Mouse (Mus musculus): Measurements from ENCODE around the gene Hadhb.

DNA sequence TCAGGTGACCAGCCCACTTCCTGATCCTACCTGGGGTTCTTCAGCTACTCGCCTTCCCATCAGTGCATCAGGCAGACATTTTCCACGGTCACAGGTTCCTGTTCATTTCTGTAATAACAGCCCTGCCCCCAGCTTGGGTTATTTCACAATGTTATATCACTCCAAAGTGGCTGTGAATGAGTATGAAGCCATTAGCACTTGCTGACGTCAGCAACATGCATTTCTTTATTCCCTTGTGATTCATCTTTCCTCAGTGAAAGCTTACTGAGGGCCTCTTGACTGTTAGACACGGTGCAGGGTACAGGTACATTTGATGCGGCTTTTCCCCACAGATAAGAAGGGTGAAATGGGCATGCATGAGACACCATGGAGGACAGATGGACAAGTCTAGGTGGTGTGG lies 60.9 kb downstream of the Hadhb start:
- TF ChIP-seq CTCF (IDR thresholded peaks at IDR 0.05) (no peak), POLR2A (IDR thresholded peaks at IDR 0.05; ENCODE audit: insufficient read depth, low read depth, low read length) (no peak)

All from heart, adult 2 months (tissue).